Mouse (Mus musculus): ENCODE data around the gene Hpse2. TPM values are rescaled to one million over a fixed set of nuclear protein-coding genes. Genes with fewer than 3 reads are reported as not detected.
"Not testable (repeated sequence)": the region's sequence is repeated elsewhere in the genome, so short reads cannot be mapped to it uniquely, and the experiment has no call there.

Gene Hpse2
- polyA plus RNA-seq, 2 experiments: 0.01 TPM; not detected in 1

DNA sequence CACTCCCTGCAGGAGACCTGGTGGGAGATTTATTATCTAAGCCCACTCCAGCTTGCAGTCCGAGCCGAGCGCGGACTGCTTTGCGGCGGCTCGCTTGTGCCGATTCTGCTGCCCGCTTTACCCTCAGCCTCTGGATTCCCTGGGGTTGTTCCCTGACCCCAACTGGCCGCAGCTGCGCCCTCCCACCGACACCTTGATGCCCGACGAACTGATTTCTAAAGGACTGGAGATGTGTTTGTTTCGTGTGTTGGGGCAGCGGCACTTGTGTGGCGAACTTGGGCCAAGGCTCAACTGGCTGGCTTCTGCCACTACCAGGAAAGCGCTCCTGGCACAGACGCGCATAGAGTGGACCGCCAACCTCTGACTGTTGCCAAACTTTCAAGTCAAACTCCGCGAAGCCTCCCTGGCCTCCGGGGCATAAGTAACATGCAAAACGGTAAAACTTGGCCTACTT is 3.1 kb downstream of the Hpse2 start:
- no peak for DNase-seq (ENCODE audit: low read depth in 3 of 3, low spot score in 3 of 3)

GRCm38 (mm10) chr19:43384346-43384977 is 3.7 kb downstream of the Hpse2 start:
- peaks cover 54% of the 10 kb centered on the region for H3K27me3 ChIP-seq (ENCODE audit: control insufficient read depth, insufficient read depth, low read length)
- no peaks in the 10 kb centered on the region for H3K36me3 ChIP-seq (replicated peaks; ENCODE audit: control insufficient read depth, insufficient read depth, low read depth)
- H3K9me3 ChIP-seq (ENCODE audit: control insufficient read depth, low read length): no peaks in the 10 kb centered on the region
- DNase-seq (ENCODE audit: low read depth in 3 of 3, low spot score in 3 of 3) (no peak), ATAC-seq (ENCODE audit: insufficient read depth) (no peak)
- H3K4me1 ChIP-seq (replicated peaks; ENCODE audit: control insufficient read depth in 2 of 2, insufficient read depth in 2 of 2, low read length in 1 of 2): no peaks in the 10 kb centered on the region
- no peak overlapping the region for H3K27ac ChIP-seq
- no peak for TF ChIP-seq EP300 (IDR thresholded peaks at IDR 0.05; ENCODE audit: low read depth)
- no peak for TF ChIP-seq CTCF (IDR thresholded peaks at IDR 0.05; ENCODE audit: low read depth)
- no peak overlapping the region for H3K4me2 ChIP-seq (ENCODE audit: low read depth)
- 4% methylated on average over 19 of the region's 19 CpGs for WGBS (ENCODE audit: insufficient replicate concordance)
- no peak overlapping the region for H3K4me3 ChIP-seq (ENCODE audit: insufficient read depth in 1 of 2, low read depth in 2 of 2, low read length in 2 of 2)
- no peak overlapping the region for H3K9ac ChIP-seq (replicated peaks)

More for the DNA sequence above, 3.1 kb downstream of the Hpse2 start:
- H3K4me2 ChIP-seq (ENCODE audit: low read depth): no peak overlapping the region
- no peak overlapping the region for H3K9ac ChIP-seq (replicated peaks)
- no peak for TF ChIP-seq CTCF (IDR thresholded peaks at IDR 0.05; ENCODE audit: low read depth)
- TF ChIP-seq EP300 (IDR thresholded peaks at IDR 0.05; ENCODE audit: low read depth): no peak
- no peak overlapping the region for H3K4me3 ChIP-seq (ENCODE audit: insufficient read depth in 1 of 2, low read depth in 2 of 2, low read length in 2 of 2)
- 2% methylated on average over 25 of the region's 25 CpGs for WGBS (ENCODE audit: insufficient replicate concordance)
- H3K27ac ChIP-seq: no peak overlapping the region
- peaks cover 54% of the 10 kb centered on the region for H3K27me3 ChIP-seq (ENCODE audit: control insufficient read depth, insufficient read depth, low read length)
- no peaks in the 10 kb centered on the region for H3K36me3 ChIP-seq (replicated peaks; ENCODE audit: control insufficient read depth, insufficient read depth, low read depth)
- H3K9me3 ChIP-seq (ENCODE audit: control insufficient read depth, low read length): no peaks in the 10 kb centered on the region
- no peaks in the 10 kb centered on the region for H3K4me1 ChIP-seq (replicated peaks; ENCODE audit: control insufficient read depth in 2 of 2, insufficient read depth in 2 of 2, low read length in 1 of 2)
- no peak for ATAC-seq (ENCODE audit: insufficient read depth)

DNA sequence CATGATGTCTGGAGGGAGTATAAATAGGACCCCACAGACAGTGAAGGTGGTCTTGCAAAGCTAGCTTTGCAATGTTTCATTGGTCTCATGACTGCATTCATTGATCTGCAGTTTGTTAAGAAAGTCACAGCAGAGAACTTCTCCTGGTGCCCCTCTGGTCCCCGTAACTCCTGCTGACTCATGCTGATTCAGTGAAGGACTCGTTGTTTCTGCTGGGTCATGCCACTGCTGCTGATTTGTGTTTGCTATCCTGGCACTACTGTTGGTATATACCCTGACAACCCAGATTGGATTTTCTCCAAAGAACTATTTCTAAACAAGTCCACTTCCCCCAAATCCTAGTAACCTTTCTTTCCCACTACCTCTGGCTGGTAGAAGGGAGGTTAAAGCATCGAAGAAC is 29.3 kb downstream of the Hpse2 start:
- DNase-seq (ENCODE audit: low read depth in 3 of 3, low spot score in 3 of 3) (peak; percentile 0 to 17 (median 11)), ATAC-seq (ENCODE audit: insufficient read depth) (peak; percentile 72; the same call in 1 of the 2 replicates)
- H3K36me3 ChIP-seq (replicated peaks; ENCODE audit: control insufficient read depth, insufficient read depth, low read depth): no peaks in the 10 kb centered on the region
- no peak overlapping the region for H3K27ac ChIP-seq
- no peaks in the 10 kb centered on the region for H3K9me3 ChIP-seq (ENCODE audit: control insufficient read depth, low read length)
- no peaks in the 10 kb centered on the region for H3K27me3 ChIP-seq (ENCODE audit: control insufficient read depth, insufficient read depth, low read length)
- TF ChIP-seq EP300 (IDR thresholded peaks at IDR 0.05; ENCODE audit: low read depth): peak; percentile 23; the same call in 1 of the 2 replicates
- no peak for TF ChIP-seq CTCF (IDR thresholded peaks at IDR 0.05; ENCODE audit: low read depth)
- no peak overlapping the region for H3K4me3 ChIP-seq (ENCODE audit: insufficient read depth in 1 of 2, low read depth in 2 of 2, low read length in 2 of 2)
- WGBS (ENCODE audit: insufficient replicate concordance): 51% methylated on average over 3 of the region's 3 CpGs
- H3K9ac ChIP-seq (replicated peaks): no peak overlapping the region
- no peak overlapping the region for H3K4me2 ChIP-seq (ENCODE audit: low read depth)
- 0 out of 4 replicates have a peak, but pooled peaks cover 0 to 2% of the 10 kb centered on the region in 2 experiments for H3K4me1 ChIP-seq (replicated peaks; ENCODE audit: control insufficient read depth in 2 of 2, insufficient read depth in 2 of 2, low read length in 1 of 2)

DNA sequence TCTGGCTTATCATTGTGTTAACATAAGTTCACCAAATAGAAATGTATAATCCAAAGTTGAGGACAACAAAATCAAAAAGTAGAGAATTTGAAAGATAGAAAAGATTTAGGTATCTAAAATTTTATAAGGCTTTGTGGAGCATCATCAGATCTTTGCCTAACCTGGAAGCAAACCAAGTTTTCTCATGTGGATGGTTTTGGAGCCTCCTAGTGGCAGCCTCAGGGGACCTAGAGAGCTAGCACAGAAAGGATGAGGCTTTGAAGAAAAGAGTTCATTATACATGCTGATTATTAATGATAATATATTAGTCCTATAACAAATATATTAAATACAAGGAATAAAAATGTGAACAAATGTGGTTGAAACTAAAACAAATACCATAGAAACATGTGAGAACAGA is 77.0 kb downstream of the Hpse2 start:
- TF ChIP-seq EP300 (IDR thresholded peaks at IDR 0.05; ENCODE audit: low read depth) (no peak), CTCF (IDR thresholded peaks at IDR 0.05; ENCODE audit: low read depth) (peak; percentile 26; the same call in 1 of the 2 replicates)
- Histone ChIP-seq H3K27me3 (ENCODE audit: control insufficient read depth, insufficient read depth, low read length) (no peaks in the 10 kb centered on the region), H3K4me1 (replicated peaks; ENCODE audit: control insufficient read depth in 2 of 2, insufficient read depth in 2 of 2, low read length in 1 of 2) (no peaks in the 10 kb centered on the region), H3K4me3 (ENCODE audit: insufficient read depth in 1 of 2, low read depth in 2 of 2, low read length in 2 of 2) (no peak overlapping the region), H3K36me3 (replicated peaks; ENCODE audit: control insufficient read depth, insufficient read depth, low read depth) (no peaks in the 10 kb centered on the region), H3K4me2 (ENCODE audit: low read depth) (no peak overlapping the region), H3K9ac (replicated peaks) (no peak overlapping the region), H3K9me3 (ENCODE audit: control insufficient read depth, low read length) (no peaks in the 10 kb centered on the region), H3K27ac (no peak overlapping the region)
- ATAC-seq (ENCODE audit: insufficient read depth) (no peak), DNase-seq (ENCODE audit: low read depth in 3 of 3, low spot score in 3 of 3) (no peak)

GRCm38 (mm10) chr19:43306756-43307155 is 81.4 kb downstream of the Hpse2 start:
- Histone ChIP-seq H3K4me2 (ENCODE audit: low read depth) (no peak overlapping the region), H3K36me3 (replicated peaks; ENCODE audit: control insufficient read depth, insufficient read depth, low read depth) (no peaks in the 10 kb centered on the region), H3K9me3 (ENCODE audit: control insufficient read depth, low read length) (no peaks in the 10 kb centered on the region), H3K4me3 (ENCODE audit: insufficient read depth in 1 of 2, low read depth in 2 of 2, low read length in 2 of 2) (no peak overlapping the region), H3K9ac (replicated peaks) (no peak overlapping the region), H3K27me3 (ENCODE audit: control insufficient read depth, insufficient read depth, low read length) (no peaks in the 10 kb centered on the region), H3K27ac (no peak overlapping the region), H3K4me1 (replicated peaks; ENCODE audit: control insufficient read depth in 2 of 2, insufficient read depth in 2 of 2, low read length in 1 of 2) (no peaks in the 10 kb centered on the region)
- TF ChIP-seq CTCF (IDR thresholded peaks at IDR 0.05; ENCODE audit: low read depth): peak; percentile 36; the same call in 1 of the 2 replicates
- no peak for TF ChIP-seq EP300 (IDR thresholded peaks at IDR 0.05; ENCODE audit: low read depth)
- DNase-seq (ENCODE audit: low read depth in 3 of 3, low spot score in 3 of 3) (no peak), ATAC-seq (ENCODE audit: insufficient read depth) (no peak)

- not testable (repeated sequence) for H3K4me2 ChIP-seq (ENCODE audit: low read depth); ATAC-seq (ENCODE audit: insufficient read depth); DNase-seq (ENCODE audit: low read depth in 3 of 3, low spot score in 3 of 3); H3K9ac ChIP-seq (replicated peaks); H3K36me3 ChIP-seq (replicated peaks; ENCODE audit: control insufficient read depth, insufficient read depth, low read depth); H3K27me3 ChIP-seq (ENCODE audit: control insufficient read depth, insufficient read depth, low read length); H3K27ac ChIP-seq; H3K4me1 ChIP-seq (replicated peaks; ENCODE audit: control insufficient read depth in 2 of 2, insufficient read depth in 2 of 2, low read length in 1 of 2); H3K4me3 ChIP-seq (ENCODE audit: insufficient read depth in 1 of 2, low read depth in 2 of 2, low read length in 2 of 2); H3K9me3 ChIP-seq (ENCODE audit: control insufficient read depth, low read length)
- WGBS (ENCODE audit: insufficient replicate concordance): 68% methylated on average over 1 of the region's 1 CpGs
These were observed 106.8 kb downstream of the Hpse2 start for GRCm38 (mm10) chr19:43281336-43281735.

Data from liver, embryonic 14.5 days (tissue).